Mouse (Mus musculus): ENCODE data around the gene Hdac4. TPM values are rescaled to one million over a fixed set of nuclear protein-coding genes. Genes with fewer than 3 reads are reported as not detected.

Hdac4 gene
- polyA plus RNA-seq, 1 experiment from 2014 or later: 15.4 TPM

GRCm38 (mm10) chr1:92113243-92114009, 82.1 kb downstream of the Hdac4 start:
- Histone ChIP-seq H3K4me3 (ENCODE audit: control insufficient read depth in 1 of 2, insufficient read depth in 1 of 2, low read depth in 1 of 2, low read length in 2 of 2) (no peak overlapping the region), H3K27me3 (ENCODE audit: control insufficient read depth, insufficient read depth, low read length) (no peaks in the 10 kb centered on the region), H3K9ac (ENCODE audit: low read length) (no peak overlapping the region), H3K4me1 (ENCODE audit: control insufficient read depth in 2 of 2, insufficient read depth in 2 of 2, low read length in 2 of 2) (peaks cover 18 to 36% of the 10 kb centered on the region in 2 experiments), H3K36me3 (ENCODE audit: control insufficient read depth, insufficient read depth, low read length) (no peaks in the 10 kb centered on the region), H3K9me3 (ENCODE audit: control insufficient read depth, low read length) (no peaks in the 10 kb centered on the region), H3K4me2 (ENCODE audit: low read length) (no peak overlapping the region), H3K27ac (replicated peaks in 1 of 2; ENCODE audit: control insufficient read depth in 1 of 2, insufficient read depth in 1 of 2, low read depth in 2 of 2, low read length in 2 of 2) (0 out of 4 replicates have a peak overlapping the region, but pooled peaks of 1 of the 2 experiments have one; percentile 11)
- WGBS: 65% methylated on average over 6 of the region's 6 CpGs
- no peak for ATAC-seq (ENCODE audit: insufficient number of reproducible peaks, insufficient read depth, low FRiP score, low read depth)

GRCm38 (mm10) chr1:92112591-92112990, 82.9 kb downstream of the Hdac4 start:
- no peaks in the 10 kb centered on the region for H3K9me3 ChIP-seq (ENCODE audit: control insufficient read depth, low read length)
- no peak overlapping the region for H3K4me2 ChIP-seq (ENCODE audit: low read length)
- no peaks in the 10 kb centered on the region for H3K36me3 ChIP-seq (ENCODE audit: control insufficient read depth, insufficient read depth, low read length)
- H3K9ac ChIP-seq (ENCODE audit: low read length): no peak overlapping the region
- H3K4me3 ChIP-seq (ENCODE audit: control insufficient read depth in 1 of 2, insufficient read depth in 1 of 2, low read depth in 1 of 2, low read length in 2 of 2): no peak overlapping the region
- WGBS: 79% methylated on average over 5 of the region's 5 CpGs
- no peaks in the 10 kb centered on the region for H3K27me3 ChIP-seq (ENCODE audit: control insufficient read depth, insufficient read depth, low read length)
- no peak for ATAC-seq (ENCODE audit: insufficient number of reproducible peaks, insufficient read depth, low FRiP score, low read depth)
- H3K4me1 ChIP-seq (ENCODE audit: control insufficient read depth in 2 of 2, insufficient read depth in 2 of 2, low read length in 2 of 2): peaks cover 18 to 37% of the 10 kb centered on the region in 2 experiments
- no peak overlapping the region for H3K27ac ChIP-seq (replicated peaks in 1 of 2; ENCODE audit: control insufficient read depth in 1 of 2, insufficient read depth in 1 of 2, low read depth in 2 of 2, low read length in 2 of 2)

GRCm38 (mm10) chr1:92111551-92111950, 83.9 kb downstream of the Hdac4 start:
- ATAC-seq (ENCODE audit: insufficient number of reproducible peaks, insufficient read depth, low FRiP score, low read depth): no peak
- Histone ChIP-seq H3K27ac (replicated peaks in 1 of 2; ENCODE audit: control insufficient read depth in 1 of 2, insufficient read depth in 1 of 2, low read depth in 2 of 2, low read length in 2 of 2) (no peak overlapping the region), H3K9ac (ENCODE audit: low read length) (no peak overlapping the region), H3K4me3 (ENCODE audit: control insufficient read depth in 1 of 2, insufficient read depth in 1 of 2, low read depth in 1 of 2, low read length in 2 of 2) (no peak overlapping the region), H3K36me3 (ENCODE audit: control insufficient read depth, insufficient read depth, low read length) (no peaks in the 10 kb centered on the region), H3K27me3 (ENCODE audit: control insufficient read depth, insufficient read depth, low read length) (no peaks in the 10 kb centered on the region), H3K9me3 (ENCODE audit: control insufficient read depth, low read length) (no peaks in the 10 kb centered on the region), H3K4me2 (ENCODE audit: low read length) (no peak overlapping the region), H3K4me1 (ENCODE audit: control insufficient read depth in 2 of 2, insufficient read depth in 2 of 2, low read length in 2 of 2) (peaks cover 18 to 38% of the 10 kb centered on the region in 2 experiments)
- 76% methylated on average over 2 of the region's 2 CpGs for WGBS

GRCm38 (mm10) chr1:92111026-92111425, 84.5 kb downstream of the Hdac4 start:
- no peak overlapping the region for H3K4me2 ChIP-seq (ENCODE audit: low read length)
- no peaks in the 10 kb centered on the region for H3K36me3 ChIP-seq (ENCODE audit: control insufficient read depth, insufficient read depth, low read length)
- no peak overlapping the region for H3K9ac ChIP-seq (ENCODE audit: low read length)
- no peak overlapping the region for H3K27ac ChIP-seq (replicated peaks in 1 of 2; ENCODE audit: control insufficient read depth in 1 of 2, insufficient read depth in 1 of 2, low read depth in 2 of 2, low read length in 2 of 2)
- peaks cover 16 to 33% of the 10 kb centered on the region in 2 experiments for H3K4me1 ChIP-seq (ENCODE audit: control insufficient read depth in 2 of 2, insufficient read depth in 2 of 2, low read length in 2 of 2)
- no peaks in the 10 kb centered on the region for H3K9me3 ChIP-seq (ENCODE audit: control insufficient read depth, low read length)
- ATAC-seq (ENCODE audit: insufficient number of reproducible peaks, insufficient read depth, low FRiP score, low read depth): no peak
- H3K27me3 ChIP-seq (ENCODE audit: control insufficient read depth, insufficient read depth, low read length): no peaks in the 10 kb centered on the region
- H3K4me3 ChIP-seq (ENCODE audit: control insufficient read depth in 1 of 2, insufficient read depth in 1 of 2, low read depth in 1 of 2, low read length in 2 of 2): no peak overlapping the region
- 71% methylated on average over 1 of the region's 1 CpGs for WGBS

GRCm38 (mm10) chr1:92109221-92109620, 86.3 kb downstream of the Hdac4 start:
- Histone ChIP-seq H3K27me3 (ENCODE audit: control insufficient read depth, insufficient read depth, low read length) (no peaks in the 10 kb centered on the region), H3K4me3 (ENCODE audit: control insufficient read depth in 1 of 2, insufficient read depth in 1 of 2, low read depth in 1 of 2, low read length in 2 of 2) (no peak overlapping the region), H3K4me2 (ENCODE audit: low read length) (no peak overlapping the region), H3K4me1 (ENCODE audit: control insufficient read depth in 2 of 2, insufficient read depth in 2 of 2, low read length in 2 of 2) (peaks cover 10 to 23% of the 10 kb centered on the region in 2 experiments), H3K27ac (replicated peaks in 1 of 2; ENCODE audit: control insufficient read depth in 1 of 2, insufficient read depth in 1 of 2, low read depth in 2 of 2, low read length in 2 of 2) (no peak overlapping the region), H3K9me3 (ENCODE audit: control insufficient read depth, low read length) (no peaks in the 10 kb centered on the region), H3K36me3 (ENCODE audit: control insufficient read depth, insufficient read depth, low read length) (no peaks in the 10 kb centered on the region), H3K9ac (ENCODE audit: low read length) (no peak overlapping the region)
- ATAC-seq (ENCODE audit: insufficient number of reproducible peaks, insufficient read depth, low FRiP score, low read depth): no peak
- WGBS: 75% methylated on average over 1 of the region's 1 CpGs

GRCm38 (mm10) chr1:92108556-92108955, 86.9 kb downstream of the Hdac4 start:
- Histone ChIP-seq H3K9ac (ENCODE audit: low read length) (no peak overlapping the region), H3K36me3 (ENCODE audit: control insufficient read depth, insufficient read depth, low read length) (no peaks in the 10 kb centered on the region), H3K4me2 (ENCODE audit: low read length) (no peak overlapping the region), H3K4me3 (ENCODE audit: control insufficient read depth in 1 of 2, insufficient read depth in 1 of 2, low read depth in 1 of 2, low read length in 2 of 2) (no peak overlapping the region), H3K9me3 (ENCODE audit: control insufficient read depth, low read length) (no peaks in the 10 kb centered on the region), H3K4me1 (ENCODE audit: control insufficient read depth in 2 of 2, insufficient read depth in 2 of 2, low read length in 2 of 2) (peaks cover 9 to 20% of the 10 kb centered on the region in 2 experiments), H3K27ac (replicated peaks in 1 of 2; ENCODE audit: control insufficient read depth in 1 of 2, insufficient read depth in 1 of 2, low read depth in 2 of 2, low read length in 2 of 2) (no peak overlapping the region), H3K27me3 (ENCODE audit: control insufficient read depth, insufficient read depth, low read length) (no peaks in the 10 kb centered on the region)
- WGBS: 49% methylated on average over 2 of the region's 2 CpGs
- ATAC-seq (ENCODE audit: insufficient number of reproducible peaks, insufficient read depth, low FRiP score, low read depth): no peak

- H3K9ac ChIP-seq (ENCODE audit: low read length): no peak overlapping the region
- H3K27me3 ChIP-seq (ENCODE audit: control insufficient read depth, insufficient read depth, low read length): no peaks in the 10 kb centered on the region
- H3K4me1 ChIP-seq (ENCODE audit: control insufficient read depth in 2 of 2, insufficient read depth in 2 of 2, low read length in 2 of 2): peaks cover 4 to 21% of the 10 kb centered on the region in 2 experiments; a peak in 2 of 4 replicates
- no peak for ATAC-seq (ENCODE audit: insufficient number of reproducible peaks, insufficient read depth, low FRiP score, low read depth)
- no peaks in the 10 kb centered on the region for H3K36me3 ChIP-seq (ENCODE audit: control insufficient read depth, insufficient read depth, low read length)
- no peaks in the 10 kb centered on the region for H3K9me3 ChIP-seq (ENCODE audit: control insufficient read depth, low read length)
- no peak overlapping the region for H3K4me2 ChIP-seq (ENCODE audit: low read length)
- H3K27ac ChIP-seq (replicated peaks in 1 of 2; ENCODE audit: control insufficient read depth in 1 of 2, insufficient read depth in 1 of 2, low read depth in 2 of 2, low read length in 2 of 2): no peak overlapping the region
- H3K4me3 ChIP-seq (ENCODE audit: control insufficient read depth in 1 of 2, insufficient read depth in 1 of 2, low read depth in 1 of 2, low read length in 2 of 2): no peak overlapping the region
- 95% methylated on average over 2 of the region's 2 CpGs for WGBS
These were observed 87.5 kb downstream of the Hdac4 start for GRCm38 (mm10) chr1:92107996-92108395.
